Mouse (Mus musculus): ENCODE data around the gene Nkd1. TPM values are rescaled to one million over a fixed set of nuclear protein-coding genes. Genes with fewer than 3 reads are reported as not detected.

Gene Nkd1
- polyA plus RNA-seq, 1 experiment = 2.9 TPM

- H3K4me3 ChIP-seq (ENCODE audit: control insufficient read depth, low read depth, low read length) = no peak overlapping the region
- H3K27ac ChIP-seq (ENCODE audit: control insufficient read depth, insufficient read depth, low read depth, low read length) = no peak overlapping the region
- H3K36me3 ChIP-seq (ENCODE audit: control insufficient read depth, insufficient read depth, low read length) = no peaks in the 10 kb centered on the region
- H3K4me1 ChIP-seq (ENCODE audit: control insufficient read depth, insufficient read depth, low read length) = no peaks in the 10 kb centered on the region
- TF ChIP-seq POLR2A (IDR thresholded peaks at IDR 0.05; ENCODE audit: control insufficient read depth, low read depth, low read length) (no peak), CTCF (IDR thresholded peaks at IDR 0.05; ENCODE audit: control insufficient read depth, insufficient read depth, insufficient replicate concordance, low read depth, low read length) (no peak)
- H3K27me3 ChIP-seq (ENCODE audit: control insufficient read depth, insufficient read depth, low read length) = no peaks in the 10 kb centered on the region
These were observed 56.5 kb downstream of the Nkd1 start for GRCm38 (mm10) chr8:88577666-88578065.

- no peaks in the 10 kb centered on the region for H3K27me3 ChIP-seq (ENCODE audit: control insufficient read depth, insufficient read depth, low read length)
- no peak overlapping the region for H3K4me3 ChIP-seq (ENCODE audit: control insufficient read depth, low read depth, low read length)
- no peaks in the 10 kb centered on the region for H3K4me1 ChIP-seq (ENCODE audit: control insufficient read depth, insufficient read depth, low read length)
- no peaks in the 10 kb centered on the region for H3K36me3 ChIP-seq (ENCODE audit: control insufficient read depth, insufficient read depth, low read length)
- TF ChIP-seq CTCF (IDR thresholded peaks at IDR 0.05; ENCODE audit: control insufficient read depth, insufficient read depth, insufficient replicate concordance, low read depth, low read length) = no peak
- no peak for TF ChIP-seq POLR2A (IDR thresholded peaks at IDR 0.05; ENCODE audit: control insufficient read depth, low read depth, low read length)
- no peak overlapping the region for H3K27ac ChIP-seq (ENCODE audit: control insufficient read depth, insufficient read depth, low read depth, low read length)
These were observed 57.4 kb downstream of the Nkd1 start for GRCm38 (mm10) chr8:88578413-88579175.

GRCm38 (mm10) chr8:88579246-88579645, 58.1 kb downstream of the Nkd1 start:
- H3K36me3 ChIP-seq (ENCODE audit: control insufficient read depth, insufficient read depth, low read length) = no peaks in the 10 kb centered on the region
- no peaks in the 10 kb centered on the region for H3K27me3 ChIP-seq (ENCODE audit: control insufficient read depth, insufficient read depth, low read length)
- H3K4me3 ChIP-seq (ENCODE audit: control insufficient read depth, low read depth, low read length) = no peak overlapping the region
- H3K27ac ChIP-seq (ENCODE audit: control insufficient read depth, insufficient read depth, low read depth, low read length) = no peak overlapping the region
- H3K4me1 ChIP-seq (ENCODE audit: control insufficient read depth, insufficient read depth, low read length) = no peaks in the 10 kb centered on the region
- no peak for TF ChIP-seq POLR2A (IDR thresholded peaks at IDR 0.05; ENCODE audit: control insufficient read depth, low read depth, low read length)
- no peak for TF ChIP-seq CTCF (IDR thresholded peaks at IDR 0.05; ENCODE audit: control insufficient read depth, insufficient read depth, insufficient replicate concordance, low read depth, low read length)

- no peaks in the 10 kb centered on the region for H3K4me1 ChIP-seq (ENCODE audit: control insufficient read depth, insufficient read depth, low read length)
- no peaks in the 10 kb centered on the region for H3K36me3 ChIP-seq (ENCODE audit: control insufficient read depth, insufficient read depth, low read length)
- H3K27ac ChIP-seq (ENCODE audit: control insufficient read depth, insufficient read depth, low read depth, low read length) = no peak overlapping the region
- no peak overlapping the region for H3K4me3 ChIP-seq (ENCODE audit: control insufficient read depth, low read depth, low read length)
- TF ChIP-seq POLR2A (IDR thresholded peaks at IDR 0.05; ENCODE audit: control insufficient read depth, low read depth, low read length) = no peak
- no peak for TF ChIP-seq CTCF (IDR thresholded peaks at IDR 0.05; ENCODE audit: control insufficient read depth, insufficient read depth, insufficient replicate concordance, low read depth, low read length)
- no peaks in the 10 kb centered on the region for H3K27me3 ChIP-seq (ENCODE audit: control insufficient read depth, insufficient read depth, low read length)
These were observed 58.6 kb downstream of the Nkd1 start for GRCm38 (mm10) chr8:88579668-88580330.

- Histone ChIP-seq H3K36me3 (ENCODE audit: control insufficient read depth, insufficient read depth, low read length) (no peaks in the 10 kb centered on the region), H3K27ac (ENCODE audit: control insufficient read depth, insufficient read depth, low read depth, low read length) (no peak overlapping the region), H3K4me3 (ENCODE audit: control insufficient read depth, low read depth, low read length) (no peak overlapping the region), H3K4me1 (ENCODE audit: control insufficient read depth, insufficient read depth, low read length) (no peaks in the 10 kb centered on the region), H3K27me3 (ENCODE audit: control insufficient read depth, insufficient read depth, low read length) (no peaks in the 10 kb centered on the region)
- TF ChIP-seq CTCF (IDR thresholded peaks at IDR 0.05; ENCODE audit: control insufficient read depth, insufficient read depth, insufficient replicate concordance, low read depth, low read length) (no peak), POLR2A (IDR thresholded peaks at IDR 0.05; ENCODE audit: control insufficient read depth, low read depth, low read length) (no peak)
These were observed 59.6 kb downstream of the Nkd1 start for GRCm38 (mm10) chr8:88580785-88581184.

- H3K4me1 ChIP-seq (ENCODE audit: control insufficient read depth, insufficient read depth, low read length) = no peaks in the 10 kb centered on the region
These were observed 62.7 kb downstream of the Nkd1 start for GRCm38 (mm10) chr8:88583863-88584262.

GRCm38 (mm10) chr8:88588205-88588889, 67.2 kb downstream of the Nkd1 start:
- H3K27me3 ChIP-seq (ENCODE audit: control insufficient read depth, insufficient read depth, low read length) = no peaks in the 10 kb centered on the region
- TF ChIP-seq CTCF (IDR thresholded peaks at IDR 0.05; ENCODE audit: control insufficient read depth, insufficient read depth, insufficient replicate concordance, low read depth, low read length) = no peak
- TF ChIP-seq POLR2A (IDR thresholded peaks at IDR 0.05; ENCODE audit: control insufficient read depth, low read depth, low read length) = no peak
- no peaks in the 10 kb centered on the region for H3K4me1 ChIP-seq (ENCODE audit: control insufficient read depth, insufficient read depth, low read length)
- no peak overlapping the region for H3K27ac ChIP-seq (ENCODE audit: control insufficient read depth, insufficient read depth, low read depth, low read length)
- no peaks in the 10 kb centered on the region for H3K36me3 ChIP-seq (ENCODE audit: control insufficient read depth, insufficient read depth, low read length)
- no peak overlapping the region for H3K4me3 ChIP-seq (ENCODE audit: control insufficient read depth, low read depth, low read length)

More at GRCm38 (mm10) chr8:88583863-88584262, 62.7 kb downstream of the Nkd1 start:
- Histone ChIP-seq H3K27ac (ENCODE audit: control insufficient read depth, insufficient read depth, low read depth, low read length) (no peak overlapping the region), H3K27me3 (ENCODE audit: control insufficient read depth, insufficient read depth, low read length) (no peaks in the 10 kb centered on the region), H3K36me3 (ENCODE audit: control insufficient read depth, insufficient read depth, low read length) (no peaks in the 10 kb centered on the region), H3K4me3 (ENCODE audit: control insufficient read depth, low read depth, low read length) (no peak overlapping the region)
- TF ChIP-seq POLR2A (IDR thresholded peaks at IDR 0.05; ENCODE audit: control insufficient read depth, low read depth, low read length) (no peak), CTCF (IDR thresholded peaks at IDR 0.05; ENCODE audit: control insufficient read depth, insufficient read depth, insufficient replicate concordance, low read depth, low read length) (no peak)
